11 mouse cellular contexts compared by ENCODE assay signal in the genomic region with DNA sequence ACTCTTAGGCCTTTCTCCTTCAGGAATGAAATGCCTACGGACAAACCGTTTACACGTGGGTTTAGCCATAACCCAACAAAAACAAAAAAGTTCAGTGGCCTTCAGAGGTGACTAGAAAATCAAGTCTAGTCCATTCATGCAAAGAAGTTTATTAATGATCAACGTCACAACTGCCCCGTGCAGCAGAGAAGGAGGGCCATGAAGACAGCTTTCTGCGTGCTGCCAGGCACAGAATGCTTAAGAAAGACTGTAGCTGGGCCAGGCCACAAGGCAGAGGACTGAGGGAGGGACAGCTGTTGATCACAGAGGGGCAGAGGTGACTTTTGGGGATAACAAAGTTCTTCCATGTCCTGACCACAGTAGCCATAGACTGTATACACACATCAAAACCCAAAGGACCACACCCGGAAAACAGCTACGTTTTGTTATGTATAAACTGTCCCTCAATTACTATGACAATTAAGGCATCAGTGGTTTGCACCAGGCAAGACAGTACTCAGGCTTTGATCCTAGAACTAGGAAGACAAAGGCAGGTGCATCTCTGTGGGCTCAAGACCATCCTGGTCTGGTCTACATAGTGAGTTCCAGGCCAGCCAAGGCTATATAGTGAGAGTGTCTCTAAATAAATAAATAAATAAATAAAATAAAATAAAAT.
"Had no signal": no experiment of that assay in that cellular context is flagged by ENCODE, and none has a peak within 500 bp of the region (broad histone marks: within the 10 kb centered on the region; RNA-seq: fewer than 3 reads in every experiment).

No protein-coding gene starts in this region.

- H3K27ac ChIP-seq: layer of hippocampus, adult 2 months; limb, embryonic 12.5 days; liver, embryonic 13.5 days; lung, embryonic 15.5 days; midbrain, embryonic 13.5 days had no signal

- DNase-seq: liver; liver, embryonic 13.5 days; liver, postnatal 0 days; right cerebral cortex, adult 18-20 months; right cerebral cortex, postnatal 25 days; thymus, postnatal 4 days had no signal

- ATAC-seq: intestine, embryonic 16.5 days; liver, postnatal 0 days; midbrain, embryonic 13.5 days had no signal

- H3K27me3 ChIP-seq: limb, embryonic 12.5 days; liver, embryonic 13.5 days; lung, embryonic 15.5 days; midbrain, embryonic 13.5 days had no signal

- H3K4me3 ChIP-seq: layer of hippocampus, adult 2 months; limb, embryonic 12.5 days; lung, embryonic 15.5 days had no signal

- H3K4me2 ChIP-seq: lung, embryonic 15.5 days had no signal

- H3K9ac ChIP-seq: limb, embryonic 12.5 days; liver, postnatal 0 days; lung, embryonic 15.5 days; midbrain, embryonic 13.5 days had no signal

- H3K9me3 ChIP-seq: limb, embryonic 12.5 days; liver, embryonic 13.5 days; lung, embryonic 15.5 days; midbrain, embryonic 13.5 days had no signal

- H3K36me3 ChIP-seq: lung, embryonic 15.5 days had no signal
